Mouse (Mus musculus) testis, adult 2 months (tissue): ENCODE data around the gene Ccdc134.

Source experiments
- CTCF ChIP-seq: fragments of 200-500 bp; IDR thresholded peaks from 2 replicates; pipeline ENCODE4 v1.5.1; 2012; ENCODE audit warnings: low read depth, mild to moderate bottlenecking, inconsistent platforms, low read length, moderate library complexity; ENCODE audit not compliant: control insufficient read depth, insufficient read depth, insufficient replicate concordance
- POLR2A ChIP-seq: fragments of 200-500 bp; IDR thresholded peaks from 2 replicates; pipeline ENCODE4 v1.6.1; 2012; ENCODE audit warnings: low read depth, mild to moderate bottlenecking, inconsistent platforms, low read length, moderate library complexity; ENCODE audit not compliant: control insufficient read depth

GRCm38 (mm10) chr15:82151176-82151575 lies 23.5 kb downstream of the Ccdc134 start:
- TF ChIP-seq POLR2A (no peak), CTCF (no peak)
